Mouse (Mus musculus): ENCODE data around the gene Prpf6.
A peak's percentile ranks its signal among the peaks of the same experiment; 100 is the strongest.

Gene Prpf6

DNA sequence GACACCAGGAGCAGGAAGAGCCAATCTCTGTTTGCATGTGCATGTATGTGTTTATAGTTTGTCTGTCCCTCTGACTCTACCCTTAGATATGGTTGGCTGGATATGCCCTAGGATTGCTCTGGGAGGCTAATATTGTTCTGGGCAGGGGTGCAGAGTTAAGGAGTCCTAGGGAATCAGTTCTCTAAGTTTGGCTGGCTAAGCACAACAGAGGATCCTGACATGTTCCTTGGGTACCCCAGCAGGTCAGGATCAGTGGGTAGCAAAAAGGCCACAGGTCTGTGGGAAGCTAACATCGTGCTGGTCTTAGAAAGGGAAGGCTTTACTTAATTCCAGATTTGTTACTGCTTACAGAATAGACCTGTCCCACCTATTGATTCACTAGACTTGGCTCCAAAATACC lies 12.0 kb upstream of the Prpf6 start:
- DNase-seq (ENCODE audit: low read depth, low spot score) = no peak

DNA sequence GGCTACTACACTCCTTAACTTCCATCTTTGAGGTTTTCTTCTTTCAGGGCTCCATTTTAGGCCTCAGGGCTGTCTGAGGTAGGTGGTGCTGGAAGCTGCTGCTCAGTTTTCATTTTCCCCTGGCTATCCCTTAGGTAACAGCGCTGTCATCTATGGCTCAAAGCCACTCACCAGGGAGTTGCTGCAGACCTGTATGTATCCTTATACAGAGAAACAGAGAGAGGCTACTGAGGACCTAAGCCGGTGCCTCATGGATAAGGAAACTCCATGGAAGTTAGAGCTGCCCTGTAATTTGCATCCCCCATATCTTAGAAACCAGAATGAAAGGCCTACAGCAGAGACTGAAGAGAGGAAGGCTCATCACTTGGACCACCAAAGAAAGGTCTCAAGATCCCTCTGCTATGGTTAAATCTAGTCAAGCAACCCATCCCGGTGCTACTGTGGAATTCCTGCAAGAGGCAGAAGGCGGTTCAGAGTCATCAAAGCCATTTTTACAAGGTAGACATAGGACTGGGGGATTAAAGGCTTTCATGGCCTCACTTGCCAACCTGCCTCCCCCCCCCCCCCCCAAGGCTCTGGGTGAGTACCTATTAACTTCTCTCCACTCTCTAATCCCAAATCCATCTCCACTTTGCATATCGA lies 11.4 kb upstream of the Prpf6 start:
- no peak for DNase-seq (ENCODE audit: low read depth, low spot score)

DNA sequence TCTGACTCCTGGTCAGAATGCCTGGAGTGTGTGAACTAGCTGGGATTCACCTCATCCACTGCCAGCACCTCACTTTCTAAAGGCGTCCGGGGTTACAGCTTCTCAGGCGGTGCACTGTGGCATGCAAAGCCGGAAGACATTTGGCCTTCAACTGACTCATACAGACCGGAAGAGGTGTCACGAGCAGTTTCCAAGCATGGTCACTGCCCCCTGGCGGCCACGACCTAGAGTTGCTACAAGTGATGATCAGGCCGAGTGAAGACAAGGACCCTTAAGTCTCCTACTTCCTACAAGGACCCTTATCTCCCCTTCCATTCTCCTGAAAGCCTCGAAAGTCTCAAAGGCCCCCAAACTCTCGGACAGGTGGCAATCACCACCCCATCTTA lies 10.7 kb upstream of the Prpf6 start:
- DNase-seq (ENCODE audit: low read depth, low spot score) = peak; percentile 84

DNA sequence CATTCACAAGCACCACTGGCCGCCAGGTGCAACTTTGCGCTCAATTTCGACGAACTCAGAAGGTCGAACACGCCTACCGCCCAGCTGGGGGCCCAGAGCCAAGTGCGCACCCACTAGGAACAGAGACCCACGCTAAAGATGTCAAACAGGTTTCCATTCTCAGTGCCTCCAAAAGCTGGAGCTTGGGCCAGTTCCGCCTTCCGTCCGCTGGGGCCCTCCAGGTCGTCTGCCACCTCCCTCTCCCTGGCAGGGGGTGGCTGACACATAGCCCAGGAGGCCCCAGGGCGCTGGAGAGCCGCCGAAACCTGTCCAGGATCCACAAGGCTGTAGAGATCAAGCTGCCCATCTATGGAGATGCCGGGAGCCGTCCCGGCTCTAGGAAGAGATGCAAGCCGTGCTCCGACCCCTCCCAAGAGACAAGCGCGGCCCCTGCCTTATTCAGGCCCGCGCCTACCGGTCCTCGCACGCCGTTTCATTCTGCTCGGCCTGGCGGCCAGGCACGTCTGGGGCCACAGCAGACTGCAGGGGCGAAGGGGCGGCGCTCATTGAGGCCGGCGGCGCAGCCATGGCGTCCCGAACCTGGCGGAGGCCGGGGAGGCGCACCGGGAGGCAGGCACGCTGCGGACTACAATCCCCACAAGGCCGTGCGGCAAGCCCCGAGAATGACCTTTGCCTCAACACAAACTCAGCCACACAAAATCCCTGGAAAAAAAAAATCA lies 10.1 kb upstream of the Prpf6 start:
- peak; percentile 71 for DNase-seq (ENCODE audit: low read depth, low spot score)

DNA sequence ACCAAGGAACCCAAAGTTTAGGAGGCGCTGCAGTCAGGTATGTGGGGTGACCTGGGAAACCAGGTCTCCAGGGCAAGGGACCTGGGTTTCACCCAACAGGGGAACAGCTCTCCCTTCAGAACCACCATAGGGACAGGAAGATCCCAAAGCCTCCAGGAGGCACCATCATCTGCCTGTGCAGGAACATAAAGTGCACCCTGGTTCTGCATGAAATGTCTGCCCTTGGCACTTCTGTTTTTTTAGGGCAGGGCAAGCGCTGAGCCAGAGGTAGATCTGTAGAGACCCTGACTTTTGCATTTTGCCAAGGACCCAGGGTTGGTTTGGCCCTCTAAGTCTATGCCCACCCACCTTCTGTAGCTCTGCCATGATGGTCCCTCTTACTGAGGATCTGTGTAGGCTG lies 9.3 kb upstream of the Prpf6 start:
- DNase-seq (ENCODE audit: low read depth, low spot score) = no peak

DNA sequence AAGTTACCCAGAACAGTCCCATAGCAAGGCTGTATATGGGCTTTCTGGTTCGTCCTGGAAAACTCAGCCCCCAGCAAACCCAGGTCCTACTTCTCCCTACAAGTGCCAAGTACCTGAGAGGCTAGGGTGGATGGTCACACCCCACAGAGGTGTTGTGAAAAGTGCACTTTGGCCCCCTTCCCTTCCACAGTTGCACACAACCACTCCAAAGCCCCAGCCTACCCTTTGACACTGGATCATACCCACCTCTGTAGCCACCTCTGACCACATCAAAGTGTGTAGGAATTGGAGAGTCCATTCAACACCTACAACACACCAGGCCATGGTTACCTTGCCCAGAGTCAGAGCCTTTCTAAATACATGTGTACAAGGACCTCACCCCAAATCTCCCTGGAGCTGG lies 8.7 kb upstream of the Prpf6 start:
- no peak for DNase-seq (ENCODE audit: low read depth, low spot score)

DNA sequence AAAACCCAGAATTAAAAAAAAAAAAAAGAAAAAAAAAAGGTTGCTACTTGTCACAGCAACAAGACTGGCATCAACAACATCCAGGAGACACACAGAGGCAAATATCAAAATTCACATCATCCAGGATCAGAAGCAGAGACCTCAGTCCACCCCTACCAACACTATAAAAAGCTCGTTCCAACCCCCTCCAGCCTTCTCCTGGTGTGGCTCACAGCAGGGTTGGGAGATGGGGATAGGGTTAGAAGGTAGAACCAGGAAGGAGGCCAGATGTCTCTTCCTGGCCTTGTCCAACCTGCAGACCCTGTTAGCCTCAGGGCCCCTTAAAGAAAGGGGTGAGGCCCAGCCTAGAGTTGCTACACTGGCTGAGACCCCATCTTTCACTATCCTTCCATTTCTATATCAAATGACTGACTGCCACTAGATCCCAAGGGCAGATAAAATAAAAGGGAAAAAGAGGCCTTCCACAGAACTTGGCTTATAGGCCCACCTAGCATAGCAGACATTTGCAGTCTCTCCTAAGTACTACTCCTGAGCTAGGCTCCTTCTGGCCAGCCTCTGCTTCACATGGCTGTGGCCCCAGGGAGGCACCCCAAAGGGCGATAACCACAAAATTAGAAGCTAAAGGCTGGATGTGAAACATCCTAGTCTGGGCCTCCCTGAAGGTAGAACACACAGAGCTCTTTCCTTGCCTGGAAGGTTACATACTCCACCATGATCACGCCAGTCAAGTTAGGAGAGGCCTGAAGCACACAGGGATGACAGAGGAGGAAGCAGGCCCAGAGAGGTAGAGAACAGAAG lies 8.0 kb upstream of the Prpf6 start:
- no peak for DNase-seq (ENCODE audit: low read depth, low spot score)

DNA sequence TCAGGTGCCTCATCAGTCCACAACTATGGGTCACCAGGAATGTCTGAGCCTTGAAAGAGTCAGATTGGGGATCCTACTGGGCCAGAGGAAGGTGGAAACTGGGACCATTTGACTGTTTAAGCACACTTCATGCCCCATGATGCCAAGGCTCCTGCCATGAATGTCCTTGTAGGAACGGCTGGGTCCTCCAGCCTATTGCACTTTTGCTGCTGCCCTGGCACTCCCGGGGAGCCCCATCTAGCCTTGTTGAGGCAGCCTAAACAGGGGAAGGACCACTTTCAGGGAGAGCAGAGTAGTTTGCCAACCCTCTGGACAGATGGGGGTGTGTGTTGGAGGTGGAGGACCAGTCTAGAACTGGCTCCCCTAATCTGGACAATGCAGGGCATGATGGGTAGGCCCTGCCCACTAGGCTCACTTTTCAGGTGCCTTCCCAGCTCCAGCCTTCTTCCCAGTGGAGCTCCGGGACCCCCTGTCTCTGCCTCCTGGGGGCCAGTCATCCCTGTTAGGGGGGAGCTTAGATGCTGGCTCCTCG lies 7.2 kb upstream of the Prpf6 start, which contains the start of gene Uckl1:
Uckl1 (minus strand) TSS at position 482 of the 532 bp plus-strand sequence.
- DNase-seq (ENCODE audit: low read depth, low spot score) = no peak

DNA sequence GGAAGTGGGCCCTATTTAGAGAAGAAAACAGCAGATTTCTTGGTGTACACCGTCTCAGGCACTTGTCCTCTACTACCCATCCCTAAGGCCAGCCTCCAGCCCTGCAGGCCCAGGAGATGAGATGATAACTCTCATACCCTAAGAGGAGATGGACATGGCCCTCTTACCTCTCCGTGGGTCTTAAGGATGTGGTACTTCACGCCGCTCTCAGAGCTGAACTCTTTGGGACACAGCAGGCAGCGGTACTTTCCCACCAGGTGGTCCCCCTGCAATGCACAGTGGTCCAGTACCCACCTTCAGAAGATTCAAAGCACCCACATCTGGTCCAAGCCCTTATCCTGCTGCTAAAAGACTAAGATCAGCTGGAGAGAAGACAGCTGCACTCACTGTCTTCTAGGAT lies 6.2 kb upstream of the Prpf6 start:
- no peak for DNase-seq (ENCODE audit: low read depth, low spot score)

DNA sequence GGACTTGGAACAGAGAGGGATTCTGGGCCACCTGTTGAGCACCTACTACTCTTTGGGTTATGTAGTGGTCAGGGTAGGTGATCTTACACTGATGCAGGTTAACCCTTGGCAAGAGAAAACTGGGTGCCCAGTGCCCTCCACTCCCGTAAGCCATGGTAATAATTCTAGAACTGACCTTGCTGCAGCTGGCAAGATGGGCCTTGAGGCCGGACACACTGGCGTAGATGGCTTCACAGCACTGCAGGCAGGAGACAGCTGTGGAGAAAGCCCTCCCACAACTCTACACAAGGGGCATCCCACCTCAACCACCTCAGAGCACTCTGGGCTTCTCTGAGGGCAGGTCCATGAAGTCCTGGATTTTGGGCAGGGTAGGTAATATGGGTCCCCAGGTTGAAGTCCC lies 5.5 kb upstream of the Prpf6 start:
- DNase-seq (ENCODE audit: low read depth, low spot score) = no peak

DNA sequence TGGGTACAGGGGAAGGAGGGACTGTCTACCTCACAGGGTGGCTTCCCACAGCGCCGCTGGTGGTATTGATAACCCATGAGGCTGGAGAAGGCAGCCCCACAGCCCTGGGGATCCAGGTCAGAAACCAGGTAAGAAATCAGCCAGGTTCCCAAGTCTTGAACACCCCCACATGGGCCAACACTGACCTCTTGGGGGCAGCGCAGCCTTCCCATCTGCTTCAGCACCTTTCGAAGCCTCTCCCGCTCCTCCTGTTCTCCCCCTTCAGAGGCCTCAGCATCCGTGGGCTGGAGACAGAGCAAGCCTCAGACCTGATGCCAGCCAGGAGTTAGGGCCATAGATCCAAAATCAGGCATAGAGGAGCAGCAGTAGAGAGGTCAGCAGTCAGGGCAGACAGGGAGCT lies 3.9 kb upstream of the Prpf6 start:
- no peak for DNase-seq (ENCODE audit: low read depth, low spot score)

DNA sequence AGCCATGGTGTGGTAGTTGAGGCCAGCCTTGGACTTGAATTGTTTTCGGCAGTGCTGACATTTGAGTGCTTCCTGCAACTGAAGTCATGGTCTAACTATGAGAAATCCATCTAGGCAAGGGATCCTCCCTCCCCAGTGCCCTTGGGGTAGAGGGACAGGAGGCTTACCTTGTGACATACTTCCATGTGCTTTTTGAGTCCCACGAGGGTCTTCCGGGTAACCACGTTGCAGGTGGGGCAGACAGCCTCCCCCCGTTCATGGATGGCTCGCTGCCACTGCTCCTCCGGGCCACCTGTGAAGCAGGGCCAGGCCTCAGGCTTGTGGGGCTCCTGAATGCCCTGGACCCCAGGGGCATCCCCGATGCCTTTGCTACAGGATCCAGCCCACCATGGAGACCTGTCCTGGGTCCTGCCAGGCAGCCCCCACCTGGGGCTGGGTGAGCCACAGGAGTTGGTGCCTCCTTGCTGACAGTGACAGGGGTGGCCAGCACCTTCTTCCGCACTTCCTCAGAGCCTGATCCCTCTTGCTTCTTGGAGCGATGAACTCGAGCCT lies 3.4 kb upstream of the Prpf6 start:
- DNase-seq (ENCODE audit: low read depth, low spot score) = no peak

DNA sequence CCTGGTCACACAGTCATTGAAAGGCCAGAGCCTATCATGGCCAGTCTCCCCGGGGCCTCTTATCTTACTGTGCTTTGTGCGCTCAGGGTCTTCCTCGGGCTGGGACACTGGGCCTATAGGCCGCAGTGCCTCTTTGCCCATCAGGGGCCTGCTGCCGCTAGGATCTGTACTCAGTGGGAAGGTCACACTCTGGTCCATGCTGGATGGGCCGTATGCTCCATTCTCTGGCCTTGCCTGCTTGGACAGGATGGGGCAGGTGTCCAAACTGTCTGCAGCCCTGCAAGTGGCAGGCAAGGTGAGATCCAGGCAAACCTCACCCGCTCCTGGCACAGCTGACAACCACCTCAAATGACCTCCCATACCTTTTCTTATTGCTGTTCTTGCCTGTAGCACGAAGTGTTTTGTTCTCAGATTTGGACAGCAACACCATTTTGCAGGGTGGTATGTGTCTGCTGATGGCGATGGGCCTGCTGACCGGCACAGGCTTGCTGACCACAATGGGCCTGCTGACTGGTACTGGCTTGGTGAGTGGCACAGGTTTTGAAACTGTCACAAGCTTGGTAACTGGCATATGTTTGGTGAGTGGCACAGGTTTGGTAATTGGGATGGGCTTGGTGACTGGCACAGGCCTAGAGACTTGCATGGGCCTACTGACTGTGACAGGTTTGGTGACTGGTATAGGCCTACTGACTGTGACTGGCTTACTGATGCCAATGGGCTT lies 2.5 kb upstream of the Prpf6 start:
- DNase-seq (ENCODE audit: low read depth, low spot score) = no peak

DNA sequence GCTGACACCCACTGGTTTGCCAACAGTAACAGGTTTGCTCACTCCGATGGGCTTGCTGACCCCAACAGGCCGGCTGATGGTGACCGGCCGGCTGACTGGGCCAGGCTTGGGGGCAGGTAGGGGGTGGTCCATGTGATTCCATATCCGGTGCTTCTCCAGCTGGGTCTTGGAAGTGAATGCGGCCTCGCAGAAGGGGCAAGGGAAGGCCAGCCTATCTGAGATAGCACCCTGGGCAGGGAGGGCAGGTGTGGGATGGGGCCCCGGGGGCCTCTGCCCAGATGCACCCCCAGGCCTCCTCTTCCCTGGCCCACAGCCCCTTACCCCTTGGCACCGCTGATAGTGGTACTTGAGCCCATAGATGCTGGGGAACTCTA lies 1.9 kb upstream of the Prpf6 start:
- no peak for DNase-seq (ENCODE audit: low read depth, low spot score)

DNA sequence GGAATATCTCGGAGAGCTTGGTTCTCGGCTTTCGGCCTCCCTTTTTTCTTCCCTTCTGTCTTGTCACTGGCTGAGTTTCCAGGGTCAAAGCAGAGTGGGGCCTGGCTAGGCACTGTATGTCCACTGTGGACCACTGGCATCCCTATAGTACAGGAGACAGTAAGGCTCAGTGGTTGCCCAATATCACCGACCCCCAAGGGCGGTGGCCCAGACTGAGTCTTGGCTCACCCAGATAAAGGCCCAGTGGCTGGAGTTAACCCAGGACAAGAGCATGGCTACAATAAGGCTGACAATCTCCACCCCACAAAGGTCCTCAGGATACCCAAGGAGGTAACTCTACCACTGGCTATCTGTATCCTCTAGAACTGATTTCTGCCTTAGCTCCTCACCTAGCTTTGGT lies 1.2 kb upstream of the Prpf6 start:
- no peak for DNase-seq (ENCODE audit: low read depth, low spot score)

DNA sequence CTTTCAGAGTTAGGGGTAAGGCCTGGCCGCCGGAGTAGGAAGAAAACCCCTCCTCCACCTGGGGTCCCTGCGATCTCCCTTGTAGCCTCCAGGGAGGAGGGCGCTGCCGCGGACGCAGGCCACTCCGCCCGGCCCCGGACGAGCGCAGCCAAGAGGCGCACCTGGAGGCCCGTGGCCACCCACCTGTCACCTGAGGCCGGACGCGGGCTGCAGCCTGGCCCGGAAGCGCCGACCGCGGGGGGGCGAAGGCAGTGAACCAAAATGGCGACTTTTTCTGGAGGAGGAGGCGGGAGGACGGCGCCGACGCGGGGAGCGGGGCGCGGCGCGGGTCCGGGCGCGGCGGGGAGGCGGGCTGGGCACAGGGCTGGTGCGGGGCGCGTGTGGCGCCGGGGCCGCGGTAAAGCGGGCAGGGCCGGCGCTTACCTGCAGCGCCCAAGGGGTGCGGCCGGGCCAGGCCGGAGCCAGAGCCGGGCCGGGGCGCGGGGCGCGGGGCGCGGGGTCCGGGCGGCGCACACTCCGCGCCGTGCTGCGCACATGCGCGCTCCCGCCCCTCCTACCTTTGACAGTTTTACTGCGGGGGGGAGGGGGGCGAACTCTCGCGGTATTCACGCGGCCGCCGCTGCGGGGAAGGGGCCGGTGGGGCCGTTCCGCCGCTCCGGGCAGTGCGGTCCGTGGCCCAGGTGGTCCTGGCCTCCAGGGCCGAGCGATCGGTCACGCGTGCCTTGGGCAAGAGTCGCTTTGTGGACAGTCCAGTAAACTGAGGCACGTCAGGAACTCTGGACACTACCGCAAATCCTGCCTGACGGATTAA lies 768 bp downstream of the Prpf6 start, which contains the start of gene Zfp512b:
Zfp512b (minus strand) TSS at position 573 of the 811 bp plus-strand sequence.
- DNase-seq (ENCODE audit: low read depth, low spot score) = peak; percentile 67

DNA sequence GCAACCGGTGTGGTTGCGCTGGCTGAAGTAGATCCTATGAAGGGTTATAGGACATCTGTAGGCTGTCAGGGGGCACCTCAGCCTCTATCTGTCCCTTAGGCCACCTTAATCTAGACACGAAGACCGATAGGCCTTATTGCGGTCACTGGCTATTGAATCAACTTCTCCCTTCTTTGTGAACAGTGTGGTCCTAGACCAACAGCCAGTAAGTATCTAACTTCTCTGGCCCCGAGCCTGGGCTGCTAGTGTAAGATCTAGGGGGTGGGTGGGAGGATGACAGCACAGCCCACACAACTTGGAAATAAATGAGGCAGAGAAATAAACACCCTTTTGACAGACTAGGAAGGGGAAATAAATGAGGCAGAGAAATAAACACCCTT lies 1.4 kb downstream of the Prpf6 start:
- no peak for DNase-seq (ENCODE audit: low read depth, low spot score)

DNA sequence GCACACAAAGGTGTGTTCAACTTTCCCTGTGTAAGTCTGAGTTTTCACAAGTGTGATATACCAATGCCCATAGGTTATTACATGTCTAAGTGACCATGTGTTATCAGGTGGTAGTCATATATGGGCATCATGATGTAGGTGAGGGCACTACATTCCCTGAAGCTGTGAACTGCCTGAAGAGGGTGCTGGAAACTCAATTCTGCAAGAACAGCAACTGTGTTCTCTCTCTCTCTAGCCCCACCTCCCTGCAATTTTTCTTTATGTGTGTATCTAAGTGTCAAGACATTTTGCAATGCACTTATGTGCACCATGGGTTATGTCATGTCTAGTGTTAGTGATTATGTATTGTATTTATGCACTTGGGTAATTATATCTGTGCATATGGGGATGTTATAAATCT lies 2.3 kb downstream of the Prpf6 start:
- no peak for DNase-seq (ENCODE audit: low read depth, low spot score)

DNA sequence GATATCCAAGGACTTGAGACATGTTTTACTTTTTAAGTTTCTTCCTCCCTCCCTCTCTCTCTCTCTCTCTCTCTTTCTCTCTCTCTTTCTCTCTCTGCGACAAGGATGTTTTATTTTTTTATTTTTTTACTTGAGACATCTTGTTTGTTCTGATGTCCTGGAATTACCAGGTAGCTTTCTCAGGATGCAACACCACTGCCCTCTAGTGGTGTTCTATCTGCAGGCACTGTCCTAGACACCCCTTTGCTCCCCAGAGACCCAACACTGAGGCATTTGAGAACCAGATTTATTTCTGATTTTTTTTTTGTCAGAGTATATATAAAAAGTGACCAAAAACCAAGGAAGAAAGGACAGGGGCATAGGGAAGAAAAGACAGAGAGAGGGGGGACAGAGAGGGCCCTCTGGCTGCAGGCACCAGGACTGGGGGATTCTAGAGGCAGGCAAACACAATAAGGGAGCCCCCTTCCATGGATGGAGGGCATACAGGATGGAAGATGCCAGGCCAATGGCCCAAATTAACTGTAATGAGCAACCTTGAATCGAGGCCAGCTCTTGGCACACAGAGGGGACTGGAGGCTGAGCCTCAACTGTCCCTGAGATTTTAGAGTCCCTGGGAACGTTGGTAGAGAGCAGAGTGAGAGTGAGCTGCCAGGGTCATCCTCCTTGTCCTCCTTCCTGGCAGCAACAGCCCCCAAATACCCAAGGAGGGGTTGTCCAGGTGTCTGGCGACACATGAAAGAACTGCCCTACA lies 3.5 kb downstream of the Prpf6 start:
- DNase-seq (ENCODE audit: low read depth, low spot score) = no peak
